Mouse (Mus musculus): ENCODE data around the gene Tex22.

The Tex22 gene

DNA sequence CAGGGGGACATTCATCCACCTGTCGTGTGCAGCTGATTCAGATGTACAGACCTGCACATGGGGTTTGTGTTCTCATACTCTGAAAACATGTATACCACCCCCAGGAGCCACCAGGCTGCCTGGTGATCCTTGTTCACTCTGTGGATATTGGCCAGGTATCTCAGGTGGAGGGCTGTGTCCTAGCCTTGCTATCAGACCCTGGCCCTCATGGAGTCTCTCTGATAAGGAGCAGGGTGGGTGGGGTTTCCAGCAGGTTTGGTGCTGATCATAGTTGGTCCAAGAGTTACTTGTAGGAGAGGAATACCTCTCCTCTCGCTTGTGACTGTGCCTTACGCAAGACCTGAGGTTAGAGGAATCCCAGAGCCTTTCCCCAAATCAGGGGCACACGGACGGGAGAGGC is 14.1 kb upstream of the Tex22 start:
- no peak for DNase-seq

DNA sequence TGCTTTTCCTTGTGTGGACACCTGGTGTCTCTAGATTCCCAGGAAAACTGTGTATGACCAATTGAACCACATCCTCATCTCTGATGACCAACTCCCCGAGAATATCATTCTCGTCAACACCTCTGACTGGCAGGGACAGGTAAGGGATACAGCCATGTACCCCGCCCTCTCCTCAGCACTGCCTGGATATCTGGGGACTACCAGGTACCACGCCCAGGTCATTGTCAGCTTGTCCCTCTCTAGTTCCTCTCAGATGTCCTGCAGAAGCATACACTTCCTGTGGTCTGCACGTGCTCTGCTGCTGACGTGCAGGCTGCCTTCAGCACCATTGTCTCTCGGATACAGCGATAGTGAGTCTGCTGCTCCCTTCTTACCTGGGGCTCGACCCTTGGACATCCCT is 12.7 kb upstream of the Tex22 start:
- DNase-seq = no peak

DNA sequence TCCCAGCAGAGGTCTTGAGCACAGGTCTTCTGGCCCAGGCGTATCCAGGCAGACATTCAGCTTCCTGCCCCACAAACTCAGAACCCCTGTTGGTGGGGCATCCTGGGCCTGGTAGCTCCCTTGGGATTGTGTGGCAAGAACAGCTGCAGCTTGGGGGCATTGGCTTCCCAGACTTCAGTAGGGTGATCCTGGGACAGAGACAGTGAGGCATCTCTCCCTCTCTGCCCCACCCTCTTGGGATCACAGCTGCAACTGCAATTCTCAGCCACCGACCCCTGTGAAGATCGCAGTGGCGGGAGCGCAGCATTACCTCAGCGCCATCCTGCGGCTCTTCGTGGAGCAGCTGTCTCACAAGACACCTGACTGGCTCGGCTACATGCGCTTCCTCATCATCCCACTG is 12.1 kb upstream of the Tex22 start:
- no peak for DNase-seq

DNA sequence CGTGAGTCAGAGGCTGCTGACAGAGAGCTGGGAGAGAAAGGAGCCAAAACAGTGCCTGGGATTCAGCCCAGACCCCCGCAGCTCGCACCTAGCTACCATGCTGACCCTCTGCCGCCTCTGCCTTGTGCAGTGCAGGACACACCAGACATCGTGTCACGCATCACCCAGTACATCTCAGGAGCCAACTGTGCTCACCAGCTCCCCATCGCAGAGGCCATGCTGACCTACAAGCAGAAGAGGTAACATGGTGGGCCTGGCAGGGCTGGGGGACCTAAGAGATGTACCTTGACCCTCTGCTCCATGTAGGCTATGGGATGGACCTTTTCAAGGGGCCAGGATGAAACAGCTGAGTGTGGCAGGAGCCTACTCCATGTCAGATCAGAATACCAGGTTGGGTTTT is 10.6 kb upstream of the Tex22 start:
- no peak for DNase-seq

DNA sequence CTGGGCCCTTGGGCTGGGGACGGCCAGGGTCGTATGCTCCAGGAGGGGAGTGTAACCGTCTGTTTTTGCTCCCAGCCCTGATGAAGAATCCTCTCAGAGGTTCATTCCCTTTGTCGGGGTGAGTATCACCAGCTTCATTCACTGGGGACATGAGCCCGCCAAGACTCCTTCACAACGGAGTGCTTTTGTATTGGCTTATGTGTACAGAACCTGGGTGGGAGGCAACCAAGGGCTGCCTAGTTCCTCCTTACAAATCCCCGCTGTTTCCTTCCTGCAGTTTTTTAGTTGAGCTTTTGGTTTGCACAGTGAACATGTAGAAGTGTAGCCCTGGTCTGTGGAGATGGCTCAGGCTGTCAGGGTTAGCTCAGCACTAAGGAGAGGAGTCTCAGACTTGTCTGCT is 6.3 kb upstream of the Tex22 start:
- DNase-seq = no peak

DNA sequence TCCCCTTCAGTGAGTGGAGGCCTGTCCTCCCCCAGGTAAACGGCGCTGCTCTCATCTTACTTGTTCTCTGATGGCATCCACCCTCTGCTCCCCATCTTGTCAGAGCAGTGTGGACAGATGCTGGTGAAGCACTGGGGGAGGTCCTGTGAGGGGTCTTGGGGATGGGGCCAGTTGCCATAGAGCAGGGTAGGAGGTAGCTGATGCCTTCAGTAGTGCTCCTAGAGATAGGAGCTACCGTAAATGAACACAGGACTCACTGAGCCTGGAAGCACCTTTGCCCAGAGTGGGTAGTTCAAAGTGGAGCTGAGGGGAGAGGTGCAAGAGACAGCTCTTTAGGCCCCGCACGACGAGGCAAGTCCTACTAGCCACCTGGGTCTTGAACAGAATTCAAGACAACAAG is 4.9 kb upstream of the Tex22 start:
- DNase-seq = no peak

DNA sequence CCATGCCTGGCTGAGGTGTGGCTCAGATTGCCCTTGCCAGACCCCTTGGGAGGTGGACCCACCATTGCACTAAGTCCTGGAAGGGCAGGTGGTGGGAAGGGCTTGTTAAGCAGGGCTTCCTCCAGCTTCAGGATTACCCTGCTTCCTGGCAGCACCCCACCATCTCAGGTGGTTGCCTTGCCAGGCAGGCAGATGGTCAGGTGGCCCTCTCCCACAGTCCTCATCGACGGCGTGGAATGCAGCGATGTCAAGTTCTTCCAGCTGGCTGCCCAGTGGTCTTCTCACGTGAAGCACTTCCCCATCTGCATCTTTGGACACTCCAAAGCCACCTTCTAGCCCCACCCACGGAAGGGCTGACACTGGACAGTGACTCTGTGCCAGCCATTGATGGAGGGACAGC is 3.0 kb upstream of the Tex22 start:
- DNase-seq = no peak

DNA sequence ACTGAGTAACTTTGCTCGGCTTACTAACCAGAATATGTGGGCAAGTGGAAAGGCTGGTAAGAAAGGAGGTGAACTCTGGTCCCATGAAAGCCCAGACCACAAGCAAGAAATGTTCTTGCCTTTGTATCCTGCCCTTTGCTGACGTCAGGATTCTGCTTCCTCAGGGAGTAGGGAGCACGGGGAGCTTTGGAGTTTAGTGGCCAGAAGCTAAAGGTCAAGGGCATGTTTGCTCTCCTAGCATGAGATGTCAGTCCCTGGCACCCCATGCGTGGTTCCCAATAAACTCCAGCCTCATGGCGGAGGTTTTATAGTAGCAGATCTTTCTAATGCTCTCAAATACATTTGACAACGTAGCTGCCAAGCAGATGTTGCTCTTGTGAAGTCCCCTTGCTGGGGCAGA is 2.5 kb upstream of the Tex22 start:
- DNase-seq = no peak

DNA sequence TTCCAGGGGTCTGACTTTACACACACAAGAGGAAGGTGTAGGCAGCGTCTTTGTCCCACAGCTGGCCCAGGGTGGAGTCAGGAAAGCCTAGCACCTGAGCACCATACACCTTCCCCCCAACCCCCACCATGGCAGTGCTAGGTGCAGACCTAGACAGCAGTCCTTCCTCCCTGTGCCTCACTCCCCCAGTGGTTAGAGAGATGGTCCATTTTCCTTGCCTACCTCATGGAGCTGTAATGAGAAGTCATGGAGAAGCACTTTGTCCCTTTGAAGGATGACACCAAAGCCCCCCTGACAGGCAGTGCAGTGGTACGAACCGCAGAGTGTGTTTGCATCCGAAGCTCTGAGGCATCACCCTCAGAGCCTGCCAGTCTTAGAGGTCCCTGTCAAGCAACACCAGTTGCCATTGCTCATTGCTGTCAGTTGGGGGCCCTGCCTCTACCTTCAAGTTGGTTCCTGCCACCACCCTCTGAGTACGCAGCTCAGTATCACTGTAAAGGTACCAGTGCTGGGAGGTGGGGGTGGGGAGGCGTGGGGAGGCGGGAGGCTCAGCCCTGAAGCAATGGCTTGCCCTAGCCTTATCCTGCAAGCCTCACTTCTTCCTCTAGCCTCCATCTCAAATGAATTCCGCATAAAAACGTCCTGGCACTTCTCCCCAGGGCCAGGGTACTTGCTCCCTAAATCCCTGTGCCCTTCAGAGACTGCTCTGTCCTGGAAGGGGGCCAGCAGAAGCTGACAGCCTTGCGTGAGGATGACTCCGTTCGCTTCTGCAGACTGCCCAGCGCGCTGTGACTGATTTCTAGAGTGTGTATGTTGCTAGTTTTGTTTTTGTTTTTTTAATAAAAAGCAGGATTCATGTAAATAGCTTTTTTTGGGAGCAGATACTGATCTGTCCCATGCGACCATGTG is 628 bp upstream of the Tex22 start:
- no peak for DNase-seq

DNA sequence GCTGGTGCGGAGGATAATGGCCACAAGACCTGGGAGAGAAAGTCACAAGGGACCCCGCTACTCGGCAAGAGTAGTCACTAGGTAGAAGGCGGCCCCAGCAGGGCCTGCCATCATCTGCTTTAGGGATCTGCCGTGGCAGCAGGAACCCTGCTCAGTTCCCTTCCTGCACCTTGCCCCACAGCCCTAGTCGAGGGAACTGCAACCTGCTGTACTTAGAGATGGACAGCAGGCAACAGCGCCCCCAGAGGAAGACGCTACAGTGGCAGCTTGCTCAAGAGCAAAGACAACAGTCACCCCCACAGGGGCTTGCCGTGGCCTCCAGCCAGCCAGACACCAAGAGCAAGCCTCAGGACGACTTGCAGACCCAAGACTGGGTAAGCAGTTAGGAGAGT is 757 bp downstream of the Tex22 start:
- peak; percentile 88 to 91 for DNase-seq

DNA sequence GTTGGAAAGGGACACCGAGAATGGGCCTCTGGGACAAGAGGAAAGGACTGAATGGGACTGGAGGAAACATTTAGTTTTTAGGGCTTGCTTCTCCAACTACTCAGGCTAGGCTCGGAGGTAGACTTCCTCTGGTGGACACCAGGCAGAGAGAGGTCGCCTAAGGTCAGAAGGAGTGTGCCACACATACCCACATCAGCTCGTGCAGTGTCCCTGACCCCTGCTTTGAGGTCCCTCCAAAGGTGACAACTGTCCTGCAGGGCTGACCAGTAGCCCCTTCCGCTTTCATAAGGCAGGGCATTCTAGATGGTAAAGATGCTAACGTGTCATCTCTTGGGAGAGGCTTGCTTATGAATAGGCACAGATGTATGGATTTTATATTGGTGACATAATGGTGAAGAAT is 1.2 kb downstream of the Tex22 start:
- no peak for DNase-seq

DNA sequence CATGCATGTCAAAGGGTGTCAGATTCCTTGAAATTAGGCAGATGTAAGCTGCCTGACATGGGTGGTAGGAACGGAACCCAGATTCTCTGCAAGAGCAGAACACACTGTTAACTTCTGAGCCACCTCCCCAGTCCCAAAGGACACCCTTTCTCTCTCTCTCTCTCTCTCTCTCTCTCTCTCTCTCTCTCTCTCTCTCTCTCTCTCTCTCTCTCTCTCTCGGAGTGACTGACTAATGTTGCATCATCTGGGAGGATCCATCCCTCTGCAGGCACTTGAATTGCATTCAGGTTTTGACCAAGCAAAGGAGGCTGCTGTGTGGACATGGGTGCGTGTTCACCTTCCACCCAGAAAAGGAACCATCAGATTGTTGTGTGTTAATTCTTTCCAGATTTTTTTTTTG is 13.0 kb downstream of the Tex22 start:
- no peak for DNase-seq

DNA sequence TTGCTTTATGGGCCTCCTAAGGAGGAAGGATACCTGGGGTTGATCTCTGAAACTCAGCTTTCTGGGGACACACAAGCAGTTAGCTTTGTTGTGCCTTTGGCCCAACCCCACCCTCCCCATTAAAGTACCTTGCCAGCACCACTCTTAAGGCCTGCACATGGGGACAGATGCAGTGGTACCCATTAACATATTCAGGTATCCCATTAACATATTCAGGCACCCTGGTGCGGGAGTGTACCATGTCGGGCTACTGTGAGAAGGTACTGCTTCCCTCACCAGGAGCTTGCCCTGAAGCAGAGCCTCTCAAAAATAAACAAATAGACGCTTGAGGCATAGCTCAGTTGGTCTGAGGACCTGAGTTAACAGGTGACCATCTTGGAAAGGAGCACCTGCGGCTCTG is 13.7 kb downstream of the Tex22 start:
- DNase-seq = no peak

DNA sequence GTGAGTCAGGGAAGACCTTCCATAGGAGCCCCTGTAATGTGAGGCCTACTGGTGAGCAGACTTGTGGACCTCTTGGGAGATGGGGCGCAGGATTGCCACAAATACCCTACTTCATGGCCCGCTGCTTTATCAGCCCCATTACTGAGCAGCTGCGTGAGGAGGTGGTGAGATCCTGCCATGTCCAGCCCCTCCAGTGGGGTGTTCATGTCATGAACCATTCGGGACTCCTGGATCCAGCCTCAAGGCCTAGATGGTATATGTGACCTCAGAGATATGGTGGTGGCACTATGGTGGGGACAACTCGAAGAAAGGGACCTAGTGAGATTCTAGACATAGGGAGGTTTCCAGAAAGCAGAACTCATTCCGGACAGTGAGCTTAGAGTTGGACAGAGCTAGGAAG is 14.8 kb downstream of the Tex22 start:
- no peak for DNase-seq

DNA sequence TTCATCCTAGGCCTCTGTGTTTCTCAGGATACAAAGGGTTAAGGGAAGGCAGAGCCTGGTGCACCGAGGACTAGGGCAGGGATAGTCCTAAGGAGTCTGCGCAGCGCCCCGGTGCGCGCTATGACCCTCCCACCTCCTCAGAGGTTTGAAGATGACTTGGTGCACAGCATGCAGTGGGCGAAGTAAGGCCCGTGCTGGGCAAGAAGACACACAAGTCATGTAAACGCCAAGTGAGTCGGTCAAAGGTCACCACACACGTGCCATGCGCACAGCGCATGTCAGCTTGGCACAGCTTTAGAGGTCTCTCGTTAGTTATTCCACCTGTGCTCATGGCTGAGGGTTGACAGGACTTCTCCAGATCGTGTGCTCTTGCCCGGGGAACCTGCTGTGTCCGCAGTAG is 15.8 kb downstream of the Tex22 start:
- DNase-seq = no peak

DNA sequence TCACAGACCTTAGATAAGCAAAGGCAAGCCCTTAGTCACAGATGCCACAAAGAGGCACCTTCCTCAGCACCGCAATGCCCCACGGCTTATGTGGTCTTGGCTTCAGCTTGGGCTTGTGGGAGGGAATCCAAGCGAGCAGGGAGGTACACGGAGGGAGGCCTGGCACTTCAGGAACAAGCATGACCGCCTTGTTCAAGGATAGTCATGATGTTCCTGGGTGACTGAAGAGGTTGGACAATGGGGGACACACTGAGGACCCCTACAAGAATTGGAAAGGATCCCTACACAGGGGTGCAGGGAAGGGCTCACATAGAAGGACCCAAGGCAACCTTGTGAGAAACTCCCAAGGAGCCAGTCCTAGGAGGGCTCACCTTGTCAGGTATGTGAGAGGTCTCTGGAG is 22.7 kb downstream of the Tex22 start:
- no peak for DNase-seq

DNA sequence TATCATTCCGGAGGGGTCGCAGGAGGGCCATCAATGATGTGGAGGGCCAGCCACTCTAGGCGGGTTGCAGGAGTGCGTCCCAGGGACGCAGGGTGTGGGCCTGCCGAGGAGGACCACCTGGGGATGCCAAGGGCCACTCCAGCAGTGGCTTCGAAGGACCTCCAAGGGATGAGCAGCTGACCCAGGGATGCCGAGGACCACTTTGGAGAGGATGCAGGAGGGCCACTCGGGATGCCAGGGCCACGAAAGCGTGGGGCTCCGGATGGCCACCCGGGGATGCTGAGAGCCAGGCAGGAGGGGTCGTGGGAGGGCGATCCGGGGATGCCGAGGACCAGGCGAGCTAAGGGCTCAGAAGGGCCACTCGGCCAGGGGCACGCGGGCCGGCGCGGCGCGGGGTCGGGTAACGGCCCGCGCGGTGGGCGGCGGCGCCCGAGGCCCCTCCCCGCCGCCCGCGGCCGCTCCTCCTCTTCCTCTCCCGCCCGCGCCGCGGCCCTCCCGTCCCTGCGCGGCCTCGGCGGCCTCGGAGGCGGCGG is 23.5 kb downstream of the Tex22 start, which contains the start of gene Mta1:
Gene Mta1, plus strand, starts transcription at position 530 of the 533 bp plus-strand sequence.
- DNase-seq = peak; percentile 55 to 73

DNA sequence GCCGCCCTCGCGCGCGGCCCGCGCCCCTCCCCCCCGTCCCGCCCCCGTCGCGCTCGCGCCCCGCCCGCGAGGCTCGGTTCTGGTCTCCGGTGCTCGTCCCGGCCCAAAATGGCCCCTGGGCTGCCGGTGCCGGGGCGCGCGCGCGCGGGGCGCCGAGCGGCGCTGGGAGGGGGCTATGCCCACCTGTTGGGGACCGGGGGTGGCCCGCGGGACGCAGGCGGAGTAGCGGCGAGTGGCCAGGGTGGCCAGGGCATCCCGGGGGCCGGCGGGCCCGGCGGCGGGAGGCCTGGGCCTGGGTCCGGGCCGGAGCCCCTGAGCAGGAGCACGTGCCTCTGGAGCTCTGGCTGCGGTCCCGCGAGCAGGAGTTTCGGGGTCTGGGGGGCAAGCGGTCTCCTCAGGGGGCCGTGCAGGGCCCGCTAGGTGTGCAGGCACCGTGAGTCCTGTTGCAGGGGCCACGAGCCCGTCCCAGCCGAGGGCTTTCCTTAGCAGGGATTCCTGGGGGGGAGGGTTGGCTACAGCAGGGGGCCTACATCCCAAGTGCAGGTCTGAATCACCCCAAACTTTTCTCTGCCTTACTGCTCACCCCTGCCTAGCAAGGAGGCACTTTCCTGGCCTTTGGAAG is 24.3 kb downstream of the Tex22 start:
- peak; percentile 44 to 45 for DNase-seq

DNA sequence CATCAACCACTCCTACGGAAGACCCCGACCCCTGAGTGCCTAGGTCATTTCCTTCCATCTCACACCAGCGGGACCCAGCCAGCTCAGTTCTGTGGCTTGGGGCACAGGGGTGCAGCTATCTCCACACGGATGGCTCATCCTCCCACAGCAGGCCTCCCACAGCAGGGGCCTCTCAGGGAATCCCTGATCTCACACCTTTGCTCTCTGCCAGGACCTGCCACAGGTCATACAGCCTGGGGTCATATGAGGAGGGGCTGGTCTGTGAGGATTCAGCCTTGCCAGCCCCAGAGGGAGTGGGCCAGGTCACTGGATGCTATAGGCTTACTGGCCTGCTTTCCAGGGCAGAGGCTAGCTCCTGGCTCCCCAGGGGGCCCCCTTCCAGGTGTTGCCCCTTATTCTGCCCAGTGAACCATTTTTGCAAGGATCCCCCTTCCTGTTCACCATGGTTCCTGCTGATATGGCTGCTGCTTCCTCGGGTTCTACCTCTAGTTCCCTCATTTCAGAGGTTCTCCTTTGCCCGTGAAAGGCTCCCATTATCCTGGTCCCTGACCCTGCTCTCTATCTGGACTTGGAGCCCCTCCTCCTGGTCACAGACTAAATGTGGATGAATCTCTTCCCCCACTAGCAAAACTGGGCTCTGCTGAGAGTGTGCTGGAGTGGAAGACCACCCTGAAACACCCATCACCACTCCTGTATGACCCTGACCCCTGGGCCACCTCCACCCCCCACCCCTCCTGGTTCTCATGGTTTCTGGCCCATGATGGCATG is 25.4 kb downstream of the Tex22 start:
- no peak for DNase-seq

DNA sequence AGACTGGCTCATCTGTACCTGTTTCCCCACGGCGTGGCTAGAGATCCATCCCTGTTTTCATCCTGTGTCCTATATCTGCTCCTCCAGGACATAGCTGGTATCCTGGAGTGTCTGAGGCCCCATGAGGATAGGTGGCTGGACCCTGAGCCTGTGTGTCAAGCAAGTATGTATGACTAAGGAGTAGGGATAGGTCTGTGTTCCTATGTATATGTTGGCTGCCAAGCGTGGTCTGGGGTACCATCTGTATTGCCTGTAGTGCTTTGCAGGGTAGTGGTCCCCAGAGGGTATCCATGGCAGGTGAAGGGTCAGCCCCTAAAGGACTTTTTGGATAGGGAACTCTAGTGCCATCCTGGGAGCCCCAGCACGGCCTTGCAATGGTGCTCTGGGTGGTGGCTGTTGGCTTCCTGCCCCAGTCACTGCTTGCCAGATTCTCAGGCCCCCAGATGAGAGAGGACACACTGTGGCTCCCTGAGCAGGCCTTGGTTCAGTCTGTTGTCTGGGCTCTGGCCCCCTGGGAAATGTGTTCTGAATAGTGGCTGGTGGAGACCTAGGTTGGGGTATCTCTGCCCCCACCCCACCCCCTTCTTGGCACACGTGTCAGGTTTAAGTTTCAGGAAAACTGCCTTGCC is 26.3 kb downstream of the Tex22 start:
- peak; percentile 30 to 59 for DNase-seq

DNA sequence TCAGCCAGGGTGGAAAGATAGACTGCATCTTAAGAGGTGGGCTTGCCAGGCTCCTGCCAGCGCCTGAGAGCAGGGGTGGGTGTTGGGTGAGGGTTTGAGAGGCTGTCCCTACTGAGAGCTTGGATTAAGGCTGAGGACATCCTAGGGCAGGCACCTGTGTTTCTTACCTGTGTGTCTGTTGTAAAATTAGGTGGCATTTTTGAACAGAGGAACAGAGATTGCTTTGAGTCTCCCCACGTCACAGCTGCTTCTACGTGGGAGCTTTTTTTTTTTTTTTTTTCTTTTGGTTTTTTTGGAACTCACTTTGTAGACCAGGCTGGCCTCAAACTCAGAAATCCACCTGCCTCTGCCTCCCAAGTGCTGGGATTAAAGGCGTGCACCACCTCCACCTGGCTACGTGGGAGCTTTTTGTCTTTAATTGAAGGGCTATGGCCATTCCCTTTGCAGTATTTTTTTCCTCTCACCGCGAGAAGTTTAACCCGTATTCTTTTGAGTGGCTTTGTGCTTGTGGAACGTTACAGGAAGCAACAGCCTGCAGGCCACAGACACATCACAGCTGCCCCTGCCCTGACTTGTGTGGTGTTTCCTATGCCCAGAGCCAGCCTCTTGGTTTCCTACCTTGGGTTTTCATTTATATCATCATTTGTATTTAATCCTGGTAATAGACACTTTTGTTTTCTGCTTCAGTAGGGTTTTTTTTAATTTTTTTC is 27.1 kb downstream of the Tex22 start:
- DNase-seq = no peak

DNA sequence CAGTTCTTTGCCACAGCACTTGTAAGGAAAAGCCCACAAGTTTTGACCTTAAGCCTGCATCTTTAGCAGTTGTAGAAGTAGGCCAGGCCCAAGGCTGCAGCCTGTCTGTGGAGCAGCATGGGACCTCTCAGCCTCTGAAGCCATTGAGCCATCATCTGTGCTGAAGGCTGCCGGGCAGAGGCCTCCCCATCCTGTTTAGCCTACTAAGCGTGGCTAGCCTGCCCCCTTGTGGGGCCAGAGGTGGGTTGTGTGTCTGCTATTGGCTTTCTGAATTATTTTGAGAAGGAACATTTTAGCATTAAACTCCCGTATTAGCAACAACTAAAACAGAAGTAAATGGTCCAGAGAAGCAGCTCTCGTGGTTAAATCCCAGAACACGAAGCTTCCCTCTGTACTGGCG is 28.2 kb downstream of the Tex22 start:
- DNase-seq = peak; percentile 71 to 72

Measured in lung, postnatal 4 days (tissue).